Mouse (Mus musculus) liver, adult 2 months (tissue): ENCODE measurements around the gene Yjefn3. TPM values are rescaled to one million over a fixed set of nuclear protein-coding genes. Genes with fewer than 3 reads are reported as not detected.

ENCODE experiments used
- DNase-seq: peaks from one replicate; pipeline ENCODE4 v3.0.0-alpha.2; 2011; ENCODE audit warnings: low read depth, low spot score; ENCODE audit errors: extremely low read depth
- H3K27ac ChIP-seq: fragments of 200-500 bp; replicated peaks from 2 replicates; pipeline ENCODE4 v1.5.1; 2012; ENCODE audit warnings: low read depth, mild to moderate bottlenecking, control low read depth, inconsistent platforms, low read length; ENCODE audit not compliant: insufficient read depth
- H3K27me3 ChIP-seq: fragments of 200-500 bp; 2 replicates; pipeline ENCODE4 v1.6.1; 2012; ENCODE audit warnings: mild to moderate bottlenecking, moderate library complexity, low read length, inconsistent platforms; ENCODE audit not compliant: control insufficient read depth, insufficient read depth
- H3K36me3 ChIP-seq: fragments of 200-500 bp; 2 replicates; pipeline ENCODE4 v1.6.1; 2012; ENCODE audit warnings: low read length, inconsistent platforms; ENCODE audit not compliant: control insufficient read depth, insufficient read depth
- H3K4me1 ChIP-seq: fragments of 200-500 bp; 2 replicates; pipeline ENCODE4 v1.6.1; 2011; ENCODE audit warnings: low read length; ENCODE audit not compliant: control insufficient read depth, insufficient read depth
- H3K4me3 ChIP-seq: fragments of 200-500 bp; 2 replicates; pipeline ENCODE4 v1.5.1; 2011; ENCODE audit warnings: low read depth, mild to moderate bottlenecking, control low read depth, low read length, moderate library complexity; ENCODE audit not compliant: insufficient read depth
- H3K79me2 ChIP-seq: fragments of 200-500 bp; 2 replicates; pipeline ENCODE4 v1.6.1; 2012; ENCODE audit warnings: inconsistent platforms, mild to moderate bottlenecking, low read length, moderate library complexity; ENCODE audit not compliant: control insufficient read depth, insufficient read depth
- H3K9ac ChIP-seq: fragments of 200-500 bp; 2 replicates; pipeline ENCODE4 v1.6.1; 2012; ENCODE audit warnings: low read depth, mild to moderate bottlenecking, control low read depth, inconsistent platforms, low read length
- CTCF ChIP-seq: fragments of 200-500 bp; IDR thresholded peaks from 2 replicates; pipeline ENCODE4 v1.5.1; 2011; ENCODE audit warnings: low read depth, low read length, control low read depth
- POLR2A ChIP-seq: fragments of 200-500 bp; IDR thresholded peaks from 2 replicates; pipeline ENCODE4 v1.6.1; 2011; ENCODE audit warnings: low read length, control low read depth; ENCODE audit not compliant: insufficient read depth; ENCODE audit errors: extremely low read depth
- WGBS: fragments of 180-500 bp; shearing (Covaris S2); methylation state at CpG from one replicate; pipeline ENCODE4 v1.1.7; 2018; 5-methylcytosine and 5-hydroxymethylcytosine counted together
- polyA plus RNA-seq: library from polyadenylated mRNA; depleted of rRNA; stranded (reverse); fragments of >200 nt; gene quantifications from 2 replicates; pipeline ENCODE4 v1.2.3, GENCODE M21; 2012
- total RNA-seq: library from RNA; depleted of rRNA; stranded (reverse); fragments of >200 nt; gene quantifications from 2 replicates; pipeline ENCODE4 v1.2.3, GENCODE M21; 2014

Yjefn3 gene
- total and polyA plus RNA-seq, 2 experiments, result 0.83 to 2.0 TPM

DNA sequence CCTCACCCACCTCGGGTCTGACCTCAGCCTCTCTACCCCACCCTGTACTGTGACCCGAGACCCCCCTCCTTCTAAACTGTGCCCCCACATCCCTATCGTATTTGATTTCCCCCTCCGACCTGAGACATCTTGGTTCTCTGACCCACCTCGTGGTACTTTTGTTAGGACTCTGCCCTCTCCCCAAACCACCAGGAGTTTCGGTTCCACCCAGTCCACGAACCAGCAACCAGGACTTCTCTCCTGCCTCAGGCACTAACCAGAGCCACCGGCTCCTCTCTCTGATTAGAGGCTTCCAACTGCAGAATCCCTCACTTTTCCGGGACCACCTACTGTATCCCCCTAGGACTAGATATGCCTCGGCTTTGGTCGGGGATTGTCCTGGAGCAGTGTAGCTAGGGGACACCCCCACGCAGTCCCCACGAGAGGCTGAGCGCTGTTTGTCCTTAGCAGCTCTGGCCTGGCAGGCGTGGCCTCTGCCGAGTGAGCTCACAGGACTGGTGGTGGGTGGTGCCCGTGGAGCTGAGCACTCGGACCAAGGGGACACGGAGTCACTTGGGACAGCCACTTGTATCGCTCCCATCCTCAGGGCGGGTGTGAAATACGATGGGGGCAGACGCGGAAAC, 14.2 kb downstream of the Yjefn3 start:
- no peak overlapping the region for H3K4me3 ChIP-seq
- H3K4me1 ChIP-seq, result peaks cover 7% of the 10 kb centered on the region
- H3K27me3 ChIP-seq, result peaks cover 35% of the 10 kb centered on the region
- WGBS, result 8% methylated on average over 24 of the region's 24 CpGs
- H3K36me3 ChIP-seq, result no peaks in the 10 kb centered on the region
- DNase-seq, result no peak
- H3K9ac ChIP-seq, result no peak overlapping the region
- TF ChIP-seq POLR2A (no peak), CTCF (no peak)
- H3K27ac ChIP-seq, result no peak overlapping the region
- H3K79me2 ChIP-seq, result no peaks in the 10 kb centered on the region

- no peak within 1 kb of the TSS for H3K9ac ChIP-seq
- WGBS, result 2% methylated on average over 59 of the region's 60 CpGs
- DNase-seq, result no peak
- no peak within 1 kb of the TSS for H3K27ac ChIP-seq
- H3K4me3 ChIP-seq, result peak within 1 kb of the TSS; percentile 26; the same call in 1 of the 2 replicates
- no peaks in the 10 kb centered on the region for H3K79me2 ChIP-seq
- peaks cover 7% of the 10 kb centered on the region for H3K4me1 ChIP-seq
- TF ChIP-seq CTCF, result no peak
- no peak for TF ChIP-seq POLR2A
- H3K36me3 ChIP-seq, result no peaks in the 10 kb centered on the region
- peaks cover 42% of the 10 kb centered on the region for H3K27me3 ChIP-seq
Measured at GRCm38 (mm10) chr8:69887289-69888243, 14.9 kb downstream of the Yjefn3 start, which contains the start of gene Cilp2. Gene Cilp2, minus strand, starts transcription at chr8:69887687.

GRCm38 (mm10) chr8:69884141-69884540, 18.4 kb downstream of the Yjefn3 start:
- H3K4me1 ChIP-seq, result peaks cover 7% of the 10 kb centered on the region
- DNase-seq, result no peak
- H3K27ac ChIP-seq, result no peak overlapping the region
- TF ChIP-seq CTCF (no peak), POLR2A (no peak)
- H3K4me3 ChIP-seq, result no peak overlapping the region
- 70% methylated on average over 13 of the region's 13 CpGs for WGBS
- H3K9ac ChIP-seq, result no peak overlapping the region
- peaks cover 60% of the 10 kb centered on the region for H3K27me3 ChIP-seq
- no peaks in the 10 kb centered on the region for H3K79me2 ChIP-seq
- no peaks in the 10 kb centered on the region for H3K36me3 ChIP-seq

DNA sequence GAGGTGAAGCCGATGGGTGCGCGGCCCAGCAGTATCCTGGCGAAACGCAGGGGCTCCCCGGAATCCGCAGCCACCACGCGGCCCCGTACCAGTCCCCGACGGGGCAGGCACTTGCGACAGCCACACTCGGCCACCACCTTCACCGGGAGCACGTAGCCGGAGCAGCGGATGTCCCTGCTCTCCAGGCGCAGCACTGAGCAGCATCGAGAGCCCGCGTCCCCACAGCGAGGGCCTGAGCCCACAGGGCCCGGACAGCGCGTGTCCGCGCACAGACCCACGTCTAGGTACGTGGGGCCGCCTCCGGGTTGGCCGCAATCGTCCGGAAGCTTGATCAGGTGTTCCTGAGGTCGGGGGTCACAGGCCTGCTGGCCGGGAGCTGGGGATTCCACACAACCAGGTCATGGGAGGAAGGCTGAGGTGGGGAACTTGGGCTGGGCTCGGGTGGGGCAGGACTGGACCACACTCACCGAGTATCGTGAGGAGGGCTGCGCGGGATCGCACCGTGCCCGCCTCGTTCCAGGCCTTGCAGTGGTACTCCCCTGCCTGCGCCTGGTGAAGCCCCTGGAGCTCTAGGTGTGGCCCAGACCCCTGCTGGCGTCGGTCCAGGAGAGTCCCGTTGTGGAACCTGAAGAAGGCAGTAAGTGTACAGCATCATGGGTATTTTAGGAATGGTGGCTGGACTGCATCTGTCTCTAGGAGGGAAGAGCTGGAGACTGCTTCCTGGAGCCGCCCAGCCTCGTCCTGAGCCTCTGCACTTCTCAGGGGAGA, 19.5 kb downstream of the Yjefn3 start:
- H3K79me2 ChIP-seq, result no peaks in the 10 kb centered on the region
- WGBS, result 23% methylated on average over 52 of the region's 52 CpGs

DNA sequence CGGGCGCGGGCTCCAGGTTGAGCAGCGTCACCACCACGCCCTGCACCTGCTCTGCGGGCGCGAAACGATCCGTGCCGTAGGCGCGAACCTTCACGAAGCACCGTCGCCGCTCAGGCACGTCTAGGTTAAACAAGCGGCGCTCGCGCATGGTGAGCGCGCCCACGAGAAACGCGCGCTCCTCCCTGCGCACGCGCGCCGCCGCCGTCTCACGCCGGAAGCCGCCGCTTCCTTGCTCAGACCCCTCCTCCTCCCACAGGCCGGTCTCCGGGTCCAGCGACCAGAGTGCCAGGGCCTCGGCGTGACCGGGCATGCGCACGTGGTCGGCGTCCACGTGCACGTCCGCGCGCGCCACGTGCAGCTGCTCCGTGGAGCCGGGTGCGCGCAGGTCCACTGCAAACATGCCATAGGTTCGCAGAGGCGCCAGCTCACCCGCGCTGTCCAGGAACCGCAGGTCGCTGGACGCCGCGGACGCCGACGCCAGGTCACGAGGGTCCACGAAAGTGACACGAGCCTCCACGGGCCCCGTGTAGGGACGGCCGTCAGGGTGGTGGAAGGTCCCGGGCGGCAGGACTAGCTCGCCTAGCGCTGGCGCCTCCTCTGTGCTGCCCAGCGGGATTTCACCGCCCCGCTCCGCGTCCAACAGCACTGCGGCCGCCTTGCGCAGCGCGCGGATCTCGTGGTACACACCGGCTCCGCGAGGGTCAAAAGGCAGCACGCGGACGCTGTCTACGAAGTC, 20.3 kb downstream of the Yjefn3 start:
- Histone ChIP-seq H3K9ac (no peak overlapping the region), H3K4me3 (peak overlapping the region; percentile 4; the same call in 1 of the 2 replicates), H3K79me2 (no peaks in the 10 kb centered on the region), H3K27me3 (peaks cover 51% of the 10 kb centered on the region), H3K4me1 (peaks cover 1% of the 10 kb centered on the region; the same call in 1 of the 2 replicates), H3K27ac (no peak overlapping the region), H3K36me3 (no peaks in the 10 kb centered on the region)
- TF ChIP-seq CTCF, result no peak
- no peak for TF ChIP-seq POLR2A
- 6% methylated on average over 103 of the region's 103 CpGs for WGBS
- DNase-seq, result no peak

More for the DNA sequence above, 19.5 kb downstream of the Yjefn3 start:
- H3K27me3 ChIP-seq, result peaks cover 56% of the 10 kb centered on the region
- no peak overlapping the region for H3K27ac ChIP-seq
- no peak overlapping the region for H3K4me3 ChIP-seq
- H3K36me3 ChIP-seq, result no peaks in the 10 kb centered on the region
- no peak overlapping the region for H3K9ac ChIP-seq
- peaks cover 6% of the 10 kb centered on the region for H3K4me1 ChIP-seq
- no peak for DNase-seq
- TF ChIP-seq POLR2A, result no peak
